Mouse (Mus musculus) heart, adult 2 months (tissue): Measurements from ENCODE around the gene Ctnnb1.

Experiments used
- CTCF ChIP-seq: fragments of 200-600 bp; IDR thresholded peaks from 2 replicates; pipeline ENCODE4 v1.8.1; 2022; ENCODE audit warnings: antibody characterized with exemption, mild to moderate bottlenecking, moderate library complexity
- EP300 ChIP-seq: fragments of 200-500 bp; IDR thresholded peaks from 2 replicates; pipeline ENCODE4 v1.6.1; 2011; ENCODE audit warnings: low read depth, low read length, control low read depth; ENCODE audit not compliant: insufficient read depth
- POLR2A ChIP-seq: fragments of 200-500 bp; IDR thresholded peaks from 2 replicates; pipeline ENCODE4 v1.6.1; 2011; ENCODE audit warnings: mild to moderate bottlenecking, low read depth, low read length, control low read depth; ENCODE audit not compliant: insufficient read depth

DNA sequence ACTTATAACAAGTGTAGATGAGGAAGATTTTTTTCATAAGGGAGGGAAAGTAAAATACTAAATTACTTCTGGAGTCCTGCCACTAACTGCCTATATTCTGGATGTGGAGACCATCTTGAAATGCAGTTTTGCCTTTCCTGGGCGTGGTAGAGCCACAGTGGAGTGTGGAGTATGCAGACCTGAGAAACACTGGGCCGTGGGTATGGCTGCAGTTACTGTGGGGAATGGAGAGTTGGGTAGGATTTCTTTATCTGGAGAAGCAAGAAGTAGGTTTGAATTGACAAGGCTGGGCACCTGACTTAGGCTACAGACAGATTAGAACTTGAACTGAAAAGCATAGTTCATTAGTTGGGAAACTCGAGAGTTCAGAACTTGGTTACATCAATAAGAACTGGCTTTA lies 15.2 kb downstream of the Ctnnb1 start:
- TF ChIP-seq CTCF (no peak), POLR2A (no peak), EP300 (no peak)
